Mouse (Mus musculus) midbrain, postnatal 0 days (tissue): Measurements from ENCODE around the gene Ankfn1. TPM values are rescaled to one million over a fixed set of nuclear protein-coding genes. Genes with fewer than 3 reads are reported as not detected.

Experiments used
- ATAC-seq: fragments of 200-750 bp; cut with Nextera tagmentation; 2 replicates; pipeline ENCODE4 v1.8.0; 2017; ENCODE audit warnings: moderate number of reproducible peaks, mild to moderate bottlenecking, moderate TSS enrichment, moderate library complexity; ENCODE audit not compliant: low FRiP score
- DNase-seq: peaks from one replicate; pipeline ENCODE4 v3.0.0-alpha.2; 2015; ENCODE audit warnings: low spot score
- H3K27ac ChIP-seq: fragments of 300-500 bp; sonication (generic); 2 replicates; pipeline ENCODE4 v1.5.1; 2014; ENCODE audit warnings: low read depth, mild to moderate bottlenecking, low read length, mixed read lengths
- H3K27me3 ChIP-seq: fragments of 300-500 bp; sonication (generic); 2 replicates; pipeline ENCODE4 v1.6.1; 2014; ENCODE audit warnings: low read length, control low read depth, mixed read lengths; ENCODE audit not compliant: insufficient read depth
- H3K36me3 ChIP-seq: fragments of 300-500 bp; sonication (generic); 2 replicates; pipeline ENCODE4 v1.6.1; 2014; ENCODE audit warnings: low read length, control low read depth, mixed read lengths; ENCODE audit not compliant: insufficient read depth
- H3K4me1 ChIP-seq: fragments of 300-500 bp; sonication (generic); 2 replicates; pipeline ENCODE4 v1.6.1; 2014; ENCODE audit warnings: mild to moderate bottlenecking, control low read depth, antibody characterized with exemption, low read length, mixed read lengths; ENCODE audit not compliant: insufficient read depth
- H3K4me2 ChIP-seq: fragments of 300-500 bp; sonication (generic); 2 replicates; pipeline ENCODE4 v1.6.1; 2014; ENCODE audit warnings: low read depth, mild to moderate bottlenecking, low read length, mixed read lengths; ENCODE audit not compliant: poor library complexity, severe bottlenecking
- H3K4me3 ChIP-seq: fragments of 300-500 bp; sonication (generic); 2 replicates; pipeline ENCODE4 v1.5.1; 2014; ENCODE audit warnings: low read depth, mild to moderate bottlenecking, low read length, moderate library complexity
- H3K9ac ChIP-seq: fragments of 300-500 bp; sonication (generic); replicated peaks from 2 replicates; pipeline ENCODE4 v1.6.1; 2014; ENCODE audit warnings: mild to moderate bottlenecking, low read length, moderate library complexity, mixed read lengths; ENCODE audit not compliant: poor library complexity, severe bottlenecking
- H3K9me3 ChIP-seq: fragments of 300-500 bp; sonication (generic); 2 replicates; pipeline ENCODE4 v1.6.1; 2016; ENCODE audit warnings: low read length, control low read depth
- CTCF ChIP-seq: IDR thresholded peaks from 2 replicates; pipeline ENCODE4 v1.5.1; 2016; ENCODE audit warnings: antibody characterized with exemption, mild to moderate bottlenecking
- WGBS: fragments of 180-500 bp; shearing (Covaris S2); extraction: QIAGEN DNeasy Blood & Tissue Kit; methylation state at CpG from one replicate; pipeline ENCODE4 v1.1.7; 2014; 5-methylcytosine and 5-hydroxymethylcytosine counted together
- polyA plus RNA-seq: library from polyadenylated mRNA; unstranded; fragments of >200 nt; fragmentation: Nextera tagmentation; extraction: Ambion mirVana; gene quantifications from 2 replicates; pipeline ENCODE4 v1.2.1, GENCODE M21; 2015
- total RNA-seq: library from RNA; depleted of rRNA; stranded (reverse); fragments of >200 nt; gene quantifications from 2 replicates; pipeline ENCODE4 v1.2.3, GENCODE M21; 2014

The Ankfn1 gene
- total and polyA plus RNA-seq, 2 experiments from 2014 or later, result 7.5 to 25.4 TPM

- peak; percentile 68 for DNase-seq
- no peaks in the 10 kb centered on the region for H3K36me3 ChIP-seq
- no peak for TF ChIP-seq CTCF
- no peak overlapping the region for H3K27ac ChIP-seq
- H3K27me3 ChIP-seq, result no peaks in the 10 kb centered on the region
- H3K9ac ChIP-seq, result no peak overlapping the region
- H3K4me1 ChIP-seq, result no peaks in the 10 kb centered on the region
- H3K4me2 ChIP-seq, result no peak overlapping the region
- 87% methylated on average over 4 of the region's 4 CpGs for WGBS
- ATAC-seq, result no peak
- no peaks in the 10 kb centered on the region for H3K9me3 ChIP-seq
- H3K4me3 ChIP-seq, result no peak overlapping the region
Observed at GRCm38 (mm10) chr11:89527800-89528430, 249.5 kb downstream of the Ankfn1 start.

GRCm38 (mm10) chr11:89515501-89515901 is 262.0 kb downstream of the Ankfn1 start:
- Histone ChIP-seq H3K4me3 (no peak overlapping the region), H3K36me3 (no peaks in the 10 kb centered on the region), H3K9me3 (no peaks in the 10 kb centered on the region), H3K4me2 (no peak overlapping the region), H3K27ac (no peak overlapping the region), H3K4me1 (no peaks in the 10 kb centered on the region), H3K9ac (no peak overlapping the region), H3K27me3 (no peaks in the 10 kb centered on the region)
- ATAC-seq (no peak), DNase-seq (no peak)
- 54% methylated on average over 9 of the region's 9 CpGs for WGBS
- TF ChIP-seq CTCF, result no peak

- no peak overlapping the region for H3K4me2 ChIP-seq
- 21% methylated on average over 11 of the region's 11 CpGs for WGBS
- DNase-seq (no peak), ATAC-seq (no peak)
- no peak overlapping the region for H3K27ac ChIP-seq
- no peak for TF ChIP-seq CTCF
- no peak overlapping the region for H3K4me3 ChIP-seq
- H3K4me1 ChIP-seq, result no peaks in the 10 kb centered on the region; the same call in 1 of the 2 replicates
- H3K9ac ChIP-seq, result no peak overlapping the region
- no peaks in the 10 kb centered on the region for H3K27me3 ChIP-seq
- H3K36me3 ChIP-seq, result no peaks in the 10 kb centered on the region
- no peaks in the 10 kb centered on the region for H3K9me3 ChIP-seq
Observed at GRCm38 (mm10) chr11:89508675-89509324, 268.7 kb downstream of the Ankfn1 start.

GRCm38 (mm10) chr11:89506595-89507245 is 270.7 kb downstream of the Ankfn1 start:
- DNase-seq (no peak), ATAC-seq (no peak)
- TF ChIP-seq CTCF, result no peak
- no peak overlapping the region for H3K9ac ChIP-seq
- no peaks in the 10 kb centered on the region for H3K27me3 ChIP-seq
- H3K4me1 ChIP-seq, result no peaks in the 10 kb centered on the region; the same call in 1 of the 2 replicates
- H3K4me3 ChIP-seq, result no peak overlapping the region
- H3K9me3 ChIP-seq, result no peaks in the 10 kb centered on the region
- no peak overlapping the region for H3K27ac ChIP-seq
- no peaks in the 10 kb centered on the region for H3K36me3 ChIP-seq
- WGBS, result 49% methylated on average over 11 of the region's 11 CpGs
- H3K4me2 ChIP-seq, result no peak overlapping the region

- Histone ChIP-seq H3K4me2 (no peak overlapping the region), H3K9ac (no peak overlapping the region), H3K9me3 (no peaks in the 10 kb centered on the region), H3K4me1 (no peaks in the 10 kb centered on the region; the same call in 1 of the 2 replicates), H3K36me3 (no peaks in the 10 kb centered on the region), H3K4me3 (no peak overlapping the region), H3K27me3 (no peaks in the 10 kb centered on the region), H3K27ac (no peak overlapping the region)
- 91% methylated on average over 7 of the region's 7 CpGs for WGBS
- no peak for DNase-seq
- no peak for TF ChIP-seq CTCF
- ATAC-seq, result no peak
Observed at GRCm38 (mm10) chr11:89505046-89505445, 272.4 kb downstream of the Ankfn1 start.

- Histone ChIP-seq H3K36me3 (no peaks in the 10 kb centered on the region), H3K27ac (no peak overlapping the region), H3K4me3 (no peak overlapping the region), H3K4me1 (no peaks in the 10 kb centered on the region; the same call in 1 of the 2 replicates), H3K9ac (no peak overlapping the region), H3K9me3 (no peaks in the 10 kb centered on the region), H3K4me2 (no peak overlapping the region), H3K27me3 (no peaks in the 10 kb centered on the region)
- no peak for TF ChIP-seq CTCF
- DNase-seq (no peak), ATAC-seq (no peak)
- 41% methylated on average over 7 of the region's 7 CpGs for whole genome bisulfite sequencing
Observed at GRCm38 (mm10) chr11:89501796-89502195, 275.7 kb downstream of the Ankfn1 start.
